Mouse (Mus musculus) gastrocnemius, adult 2 months (tissue): ENCODE data around the gene Tox3. TPM values are rescaled to one million over a fixed set of nuclear protein-coding genes. Genes with fewer than 3 reads are reported as not detected.

ENCODE experiments used
- DNase-seq: peaks from one replicate; pipeline ENCODE4 v3.0.0; 2022
- H3K27ac ChIP-seq: fragments of 200-600 bp; 2 replicates; pipeline ENCODE4 v1.8.1; 2022; ENCODE audit warnings: mild to moderate bottlenecking
- H3K4me3 ChIP-seq: fragments of 200-600 bp; 2 replicates; pipeline ENCODE4 v1.8.1; 2022; ENCODE audit warnings: mild to moderate bottlenecking, moderate library complexity
- CTCF ChIP-seq: fragments of 200-600 bp; IDR thresholded peaks from 2 replicates; pipeline ENCODE4 v1.8.1; 2022; ENCODE audit warnings: antibody characterized with exemption, mild to moderate bottlenecking, moderate library complexity
- intact Hi-C: fragments of 180-260 bp; cut with DNase I; formaldehyde crosslinking; loops from one replicate; pipeline ENCODE4 v1.15.1; 2025
- total RNA-seq, 2 experiments: library from RNA; stranded (reverse); gene quantifications; 2 replicates each; pipeline ENCODE4 v1.2.3; 2021

Tox3 gene
- total RNA-seq, 2 experiments from 2014 or later = 0.06 to 0.13 TPM

GRCm38 (mm10) chr8:90349709-90350562, 1.8 kb upstream of the Tox3 start:
- Histone ChIP-seq H3K4me3 (no peak overlapping the region), H3K27ac (no peak overlapping the region)
- intact Hi-C loops = no loop called here
- TF ChIP-seq CTCF = peak; percentile 49
- DNase-seq = peak; percentile 21

- no peak for TF ChIP-seq CTCF
- intact Hi-C loops = no loop called here
- Histone ChIP-seq H3K27ac (no peak overlapping the region), H3K4me3 (no peak overlapping the region; the same call in 1 of the 2 replicates)
- DNase-seq = no peak
Measured at GRCm38 (mm10) chr8:90348926-90349683, 962 bp upstream of the Tox3 start.

DNA sequence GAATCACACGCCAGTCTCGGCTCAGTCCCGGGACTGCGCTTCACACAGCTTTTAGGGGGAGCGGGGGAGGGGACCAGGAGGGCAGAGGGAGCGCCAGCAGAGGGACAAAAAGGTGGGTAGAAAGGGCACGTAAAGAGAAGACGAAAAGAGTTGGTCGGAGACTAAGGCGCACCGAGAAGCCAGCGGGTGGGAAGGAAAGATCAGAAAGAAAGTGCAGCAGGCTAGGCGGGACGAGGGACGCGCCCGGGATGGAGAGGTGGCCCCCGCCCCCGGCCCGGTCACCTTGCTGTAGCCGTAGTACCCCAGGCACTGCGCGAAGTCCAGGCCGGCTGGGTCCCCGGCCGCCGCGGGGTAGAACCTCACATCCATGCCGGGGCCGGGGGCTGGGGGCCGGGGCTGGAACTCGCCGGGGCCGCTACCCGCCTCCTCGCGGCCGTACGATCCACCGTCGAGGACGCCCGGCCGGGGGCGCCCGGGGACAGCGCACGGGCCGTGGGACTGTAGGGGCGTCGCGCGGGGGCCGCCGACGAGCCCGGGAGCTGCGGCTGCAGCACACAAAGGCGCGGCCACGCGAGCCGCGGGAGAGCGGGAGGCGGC, 464 bp downstream of the Tox3 start:
- TF ChIP-seq CTCF = 0 out of 2 replicates have a peak, but pooled peaks have one; percentile 8
- DNase-seq = no peak
- Histone ChIP-seq H3K4me3 (peak overlapping the region; percentile 78), H3K27ac (no peak overlapping the region)
- intact Hi-C loops = no loop called here

- Histone ChIP-seq H3K4me3 (peak overlapping the region; percentile 78), H3K27ac (no peak overlapping the region)
- intact Hi-C loops = no loop called here
- no peak for DNase-seq
- TF ChIP-seq CTCF = no peak
Measured at GRCm38 (mm10) chr8:90346880-90347535, 1.1 kb downstream of the Tox3 start.

DNA sequence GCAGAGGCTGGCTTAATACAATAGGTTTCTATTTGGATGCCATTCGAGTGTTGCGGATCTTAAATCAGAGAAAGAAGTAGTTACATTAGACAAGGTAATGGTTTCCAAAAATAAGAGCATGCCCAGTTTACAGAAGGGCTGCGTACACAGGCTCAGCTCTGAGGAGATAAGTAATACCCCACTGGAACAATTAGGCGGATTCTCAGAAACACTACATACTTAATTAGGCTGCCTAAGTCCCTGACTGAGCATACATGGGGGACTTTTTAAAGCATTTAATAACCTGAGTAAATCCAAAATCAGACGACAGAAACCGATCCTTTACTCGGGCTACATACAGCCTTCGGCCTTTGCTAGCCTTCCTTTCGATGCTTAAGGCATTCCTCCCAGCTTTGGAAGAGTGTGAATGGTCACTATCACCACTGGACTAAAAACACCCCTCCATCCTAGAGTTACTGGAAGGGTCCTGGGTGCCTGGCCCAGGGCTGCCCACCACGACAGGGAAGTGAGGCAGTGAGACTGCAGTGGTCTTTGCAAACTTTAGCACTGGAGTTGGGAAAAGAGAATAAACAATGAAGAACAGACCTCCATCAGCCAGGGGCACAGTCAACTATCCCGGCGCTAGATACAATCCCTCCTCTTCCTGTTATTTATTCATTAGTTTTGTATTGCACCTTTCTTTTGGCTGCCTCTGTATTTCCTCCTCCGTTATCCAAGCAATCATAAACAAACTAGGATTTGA, 1.8 kb downstream of the Tox3 start:
- Histone ChIP-seq H3K27ac (no peak overlapping the region), H3K4me3 (no peak overlapping the region)
- no peak for TF ChIP-seq CTCF
- no peak for DNase-seq
- intact Hi-C loops = no loop called here

DNA sequence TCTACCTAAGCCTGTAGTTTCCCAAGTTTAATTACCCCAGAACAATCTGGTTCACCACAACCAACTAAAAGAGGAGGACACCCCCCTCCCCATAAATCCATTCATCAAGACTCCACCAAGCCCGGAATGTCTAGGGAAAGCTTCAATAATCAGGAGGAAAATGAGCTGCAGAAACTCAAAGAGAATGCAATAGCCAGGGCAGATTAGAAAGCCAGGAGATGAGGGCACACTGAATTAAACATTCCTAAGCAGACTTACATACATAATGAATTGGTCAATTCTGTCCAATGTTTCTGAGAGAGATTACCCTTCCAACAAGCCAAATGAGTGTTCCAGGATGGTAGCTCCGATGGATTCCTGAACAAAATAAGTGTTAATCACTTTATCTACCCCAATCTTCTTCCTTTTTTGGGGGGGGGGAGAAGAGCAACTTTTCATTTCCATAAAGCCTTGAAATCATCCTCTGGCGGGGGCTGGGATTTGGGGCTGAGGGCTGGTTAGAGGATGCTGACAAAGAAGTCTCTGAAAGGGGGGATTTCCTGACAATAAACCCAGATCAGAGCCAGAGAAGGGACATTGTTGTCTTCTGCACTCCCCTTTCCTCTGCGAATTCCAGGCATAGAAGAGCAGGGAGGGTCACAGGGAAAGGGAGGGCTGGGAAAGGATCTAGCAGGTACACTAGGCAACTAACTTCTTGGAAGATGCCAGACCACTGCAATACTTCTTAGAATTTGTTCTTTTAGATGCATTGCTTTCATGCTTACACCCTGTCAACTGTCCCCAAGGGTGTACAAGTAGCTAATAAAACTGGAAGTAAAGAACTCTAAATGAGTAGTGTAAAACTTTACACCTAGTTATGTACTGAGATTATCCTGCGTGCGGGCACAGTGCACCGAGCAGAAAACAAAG, 17.5 kb downstream of the Tox3 start:
- H3K27ac ChIP-seq = no peak overlapping the region
- no peak for DNase-seq
- intact Hi-C loops = no loop called here
- TF ChIP-seq CTCF = no peak
- H3K4me3 ChIP-seq = no peak overlapping the region

GRCm38 (mm10) chr8:90323824-90324223, 24.3 kb downstream of the Tox3 start:
- intact Hi-C loops = no loop called here
- Histone ChIP-seq H3K27ac (no peak overlapping the region), H3K4me3 (no peak overlapping the region)
- no peak for TF ChIP-seq CTCF
- no peak for DNase-seq

- no peak for DNase-seq
- intact Hi-C loops = no loop called here
- H3K27ac ChIP-seq = no peak overlapping the region
- no peak for TF ChIP-seq CTCF
- H3K4me3 ChIP-seq = no peak overlapping the region
Measured at GRCm38 (mm10) chr8:90322701-90323439, 25.3 kb downstream of the Tox3 start.

DNA sequence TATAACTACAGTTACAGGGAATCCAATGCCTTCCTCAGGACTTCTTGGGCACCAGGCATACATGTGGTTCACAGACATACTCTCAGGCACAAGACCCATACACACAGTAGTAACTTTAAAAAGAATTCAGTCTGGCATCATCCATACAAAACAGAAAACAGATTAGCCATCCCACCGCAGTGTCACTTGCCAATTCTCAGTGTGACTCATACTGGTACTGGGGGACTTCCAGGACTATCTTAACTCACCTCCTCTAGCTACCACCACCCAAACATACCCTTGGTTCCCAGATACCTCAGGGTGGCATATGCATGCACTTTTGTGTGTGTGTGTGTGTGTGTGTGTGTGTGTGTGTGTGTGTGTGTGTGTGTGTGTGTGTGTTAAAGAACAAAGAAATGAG, 26.9 kb downstream of the Tox3 start:
- DNase-seq = no peak
- H3K27ac ChIP-seq = no peak overlapping the region
- intact Hi-C loops = no loop called here
- H3K4me3 ChIP-seq = no peak overlapping the region
- no peak for TF ChIP-seq CTCF

DNA sequence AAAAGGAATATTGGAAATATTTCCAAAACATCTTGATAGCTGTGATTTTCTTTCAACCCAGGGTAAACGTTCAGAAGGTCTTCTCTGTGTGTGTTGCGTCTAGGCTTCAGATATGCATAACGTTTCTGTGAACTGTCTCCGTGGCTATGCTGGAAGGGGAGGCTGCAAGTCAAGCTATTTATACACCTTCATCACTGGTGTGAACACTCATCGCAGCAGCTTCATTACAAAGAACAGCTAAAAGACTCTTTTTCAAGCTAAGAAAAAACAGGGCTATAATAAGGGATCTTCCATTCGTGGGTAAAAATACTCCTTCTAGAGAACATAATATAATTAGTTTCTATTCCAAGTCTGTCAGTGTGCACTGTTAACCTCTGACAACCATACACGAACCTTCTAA, 33.8 kb downstream of the Tox3 start:
- no peak for DNase-seq
- TF ChIP-seq CTCF = no peak
- no peak overlapping the region for H3K27ac ChIP-seq
- intact Hi-C loops = no loop called here
- no peak overlapping the region for H3K4me3 ChIP-seq

DNA sequence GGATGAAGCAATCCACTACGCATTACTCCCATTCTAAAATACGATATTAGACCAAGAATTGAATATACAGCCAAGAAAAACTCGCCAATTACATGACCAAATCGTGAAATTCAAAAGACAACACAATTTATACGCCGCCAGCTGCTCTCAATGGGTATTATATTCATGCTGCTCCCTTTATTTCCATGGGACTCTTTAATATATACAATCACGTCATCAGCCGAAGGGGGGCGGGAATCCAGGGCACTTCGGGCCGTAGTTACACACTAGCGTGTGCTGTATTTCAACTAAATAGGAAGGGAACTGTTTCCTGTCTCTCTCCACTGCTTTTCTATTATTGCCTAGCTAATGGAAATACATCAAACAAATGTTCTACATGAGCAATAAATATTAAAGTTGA, 45.2 kb downstream of the Tox3 start:
- no peak overlapping the region for H3K27ac ChIP-seq
- intact Hi-C loops = no loop called here
- TF ChIP-seq CTCF = no peak
- no peak for DNase-seq
- H3K4me3 ChIP-seq = 0 out of 2 replicates have a peak overlapping the region, but pooled peaks have one; percentile 23
